Mouse (Mus musculus): ENCODE results near the gene Tmem258.

DNA sequence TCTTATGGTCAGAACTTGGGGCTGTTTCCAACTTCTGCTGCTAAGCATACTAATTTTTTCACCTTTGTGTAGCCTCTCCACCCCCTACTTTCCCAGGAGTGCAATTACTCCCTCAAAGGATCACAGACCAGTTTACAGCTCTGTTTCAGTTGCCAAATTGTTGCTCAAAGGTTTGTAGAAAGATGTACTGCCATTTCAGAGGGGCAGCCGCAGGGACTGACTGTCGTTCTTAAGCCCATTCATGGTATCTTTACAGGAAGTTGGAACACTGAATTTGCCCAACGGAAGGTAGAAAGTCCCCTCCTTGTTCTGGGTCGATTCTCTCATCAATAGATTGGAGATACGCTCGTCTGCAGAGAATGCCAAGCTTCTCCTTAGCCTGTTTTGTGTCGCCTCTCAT, 32.5 kb upstream of the Tmem258 start:
- TF ChIP-seq CTCF (IDR thresholded peaks at IDR 0.05; ENCODE audit: extremely low read depth, insufficient read depth, low read length) (no peak), POLR2A (IDR thresholded peaks at IDR 0.05; ENCODE audit: extremely low read depth, insufficient read depth, low read length) (no peak)

All from cortical plate, adult 2 months (tissue).